Mouse (Mus musculus) embryonic facial prominence, embryonic 14.5 days (tissue): ENCODE measurements around the gene Cyp4f17. TPM values are rescaled to one million over a fixed set of nuclear protein-coding genes. Genes with fewer than 3 reads are reported as not detected.

Source experiments
- ATAC-seq: fragments of 200-750 bp; cut with Nextera tagmentation; 2 replicates; pipeline ENCODE4 v1.8.0; 2017; ENCODE audit warnings: low read depth, moderate number of reproducible peaks, moderate TSS enrichment
- DNase-seq: peaks from one replicate; pipeline ENCODE4 v3.0.0-alpha.2; 2015; ENCODE audit warnings: low spot score
- H3K27ac ChIP-seq: fragments of 300-500 bp; sonication (generic); replicated peaks from 2 replicates; pipeline ENCODE4 v1.5.1; 2014; ENCODE audit warnings: low read depth, mild to moderate bottlenecking, low read length, moderate library complexity
- H3K27me3 ChIP-seq: fragments of 300-500 bp; sonication (generic); replicated peaks from 2 replicates; pipeline ENCODE4 v1.6.1; 2014; ENCODE audit warnings: low read length; ENCODE audit not compliant: control insufficient read depth, insufficient read depth
- H3K36me3 ChIP-seq: fragments of 300-500 bp; sonication (generic); 2 replicates; pipeline ENCODE4 v1.6.1; 2014; ENCODE audit warnings: low read length, mixed read lengths; ENCODE audit not compliant: control insufficient read depth, insufficient read depth
- H3K4me1 ChIP-seq: fragments of 300-500 bp; sonication (generic); 2 replicates; pipeline ENCODE4 v1.6.1; 2014; ENCODE audit warnings: antibody characterized with exemption, low read length; ENCODE audit not compliant: control insufficient read depth, insufficient read depth
- H3K4me2 ChIP-seq: fragments of 300-500 bp; sonication (generic); 2 replicates; pipeline ENCODE4 v1.6.1; 2014; ENCODE audit warnings: low read depth, mild to moderate bottlenecking, low read length, moderate library complexity, mixed read lengths
- H3K4me3 ChIP-seq: fragments of 300-500 bp; sonication (generic); 2 replicates; pipeline ENCODE4 v1.5.1; 2014; ENCODE audit warnings: low read depth, mild to moderate bottlenecking, low read length
- H3K9ac ChIP-seq: fragments of 300-500 bp; sonication (generic); 2 replicates; pipeline ENCODE4 v1.6.1; 2014; ENCODE audit warnings: low read depth, mild to moderate bottlenecking, low read length, moderate library complexity, mixed read lengths
- H3K9me3 ChIP-seq: fragments of 300-500 bp; sonication (generic); 2 replicates; pipeline ENCODE4 v1.6.1; 2016; ENCODE audit warnings: low read length; ENCODE audit not compliant: control insufficient read depth
- WGBS: fragments of 180-500 bp; shearing (Covaris S2); extraction: QIAGEN DNeasy Blood & Tissue Kit; methylation state at CpG from one replicate; pipeline ENCODE4 v1.1.7; 2014; 5-methylcytosine and 5-hydroxymethylcytosine counted together
- polyA plus RNA-seq: library from polyadenylated mRNA; unstranded; fragments of >200 nt; fragmentation: Nextera tagmentation; extraction: Ambion mirVana; gene quantifications from 2 replicates; pipeline ENCODE4 v1.2.1, GENCODE M21; 2014

The Cyp4f17 gene
- polyA plus RNA-seq, result 5.3 and 5.8 TPM in 2 replicates

DNA sequence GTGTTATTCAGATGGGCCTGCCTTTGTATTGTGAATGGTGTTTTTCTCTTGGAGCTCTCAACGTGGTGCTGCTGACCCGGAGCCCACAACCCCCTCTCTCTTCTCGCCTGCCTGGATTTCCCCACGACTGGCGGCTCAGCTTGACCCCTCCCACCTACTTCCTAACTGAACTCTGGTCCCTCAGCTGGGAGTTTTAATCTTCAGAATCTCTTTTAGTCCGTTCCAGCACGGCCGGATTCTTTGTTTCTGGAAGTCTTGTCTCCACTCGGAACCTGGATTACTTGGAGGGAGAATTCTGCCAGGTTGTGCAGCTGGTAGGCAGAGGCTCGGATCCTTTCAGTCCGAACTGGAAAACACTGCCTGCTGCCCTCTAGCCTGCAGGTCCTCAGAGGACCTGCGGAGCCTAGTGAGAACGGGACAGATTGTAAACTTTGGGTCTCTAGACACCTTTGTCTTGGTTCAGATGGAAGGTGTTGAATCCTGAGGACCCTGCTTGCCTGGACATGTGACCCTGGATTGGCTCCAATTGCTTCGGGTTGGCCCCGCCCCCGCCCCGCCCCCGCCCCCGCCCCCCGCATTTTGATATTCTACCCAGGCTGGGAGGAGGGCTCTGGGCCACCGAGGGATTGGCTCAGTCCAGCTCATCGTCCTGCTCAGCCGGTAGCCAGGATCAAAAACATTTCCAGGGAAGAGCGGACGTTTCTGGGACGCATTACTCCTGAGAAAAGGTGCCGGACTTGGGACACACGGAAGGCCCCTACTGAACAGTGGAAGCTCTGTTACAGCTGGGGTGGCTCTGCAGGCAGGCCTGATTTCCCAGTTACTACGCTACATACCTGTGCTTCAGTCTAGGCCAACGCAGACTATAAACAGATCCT, at the start of gene Cyp4f17:
Gene Cyp4f17, plus strand, starts transcription at position 200 of the 878 bp plus-strand sequence.
- peak within 1 kb of the TSS; percentile 63 for H3K9ac ChIP-seq
- peaks cover 13% of the 10 kb centered on the region; the same call in 1 of the 2 replicates for H3K36me3 ChIP-seq
- ATAC-seq (peak; percentile 92), DNase-seq (peak; percentile 81)
- WGBS, result 1% methylated on average over 29 of the region's 30 CpGs
- H3K4me2 ChIP-seq, result peak within 1 kb of the TSS; percentile 67
- H3K27me3 ChIP-seq, result no peaks in the 10 kb centered on the region
- no peaks in the 10 kb centered on the region for H3K9me3 ChIP-seq
- peak within 1 kb of the TSS; percentile 49 for H3K4me3 ChIP-seq
- peaks cover 8% of the 10 kb centered on the region; the same call in 1 of the 2 replicates for H3K4me1 ChIP-seq
- peak within 1 kb of the TSS; percentile 73 for H3K27ac ChIP-seq

DNA sequence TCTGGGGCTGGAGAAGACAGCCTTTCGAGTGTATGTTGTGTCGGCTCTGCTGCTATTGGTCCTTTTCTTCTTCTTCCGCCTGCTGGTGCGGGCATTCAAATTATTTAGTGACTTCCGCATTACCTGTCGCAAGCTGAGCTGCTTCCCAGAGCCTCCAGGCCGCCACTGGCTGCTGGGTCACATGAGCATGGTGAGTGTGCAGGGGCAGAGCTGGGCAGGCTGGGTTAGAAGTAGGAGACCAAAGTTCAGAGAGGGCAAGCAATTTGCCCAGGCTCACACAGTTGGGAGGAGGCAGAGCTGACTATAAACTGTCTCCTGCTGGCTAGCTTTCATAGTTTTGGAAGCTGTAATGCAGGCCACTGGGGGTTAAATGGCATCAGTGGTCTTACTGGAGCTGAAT, 37.4 kb upstream of the Cyp4f17 start:
- Histone ChIP-seq H3K27me3 (no peaks in the 10 kb centered on the region), H3K9ac (no peak overlapping the region), H3K27ac (no peak overlapping the region), H3K9me3 (no peaks in the 10 kb centered on the region), H3K4me1 (no peaks in the 10 kb centered on the region), H3K36me3 (no peaks in the 10 kb centered on the region), H3K4me3 (no peak overlapping the region), H3K4me2 (no peak overlapping the region)
- ATAC-seq (no peak), DNase-seq (no peak)
- WGBS, result 55% methylated on average over 7 of the region's 7 CpGs

DNA sequence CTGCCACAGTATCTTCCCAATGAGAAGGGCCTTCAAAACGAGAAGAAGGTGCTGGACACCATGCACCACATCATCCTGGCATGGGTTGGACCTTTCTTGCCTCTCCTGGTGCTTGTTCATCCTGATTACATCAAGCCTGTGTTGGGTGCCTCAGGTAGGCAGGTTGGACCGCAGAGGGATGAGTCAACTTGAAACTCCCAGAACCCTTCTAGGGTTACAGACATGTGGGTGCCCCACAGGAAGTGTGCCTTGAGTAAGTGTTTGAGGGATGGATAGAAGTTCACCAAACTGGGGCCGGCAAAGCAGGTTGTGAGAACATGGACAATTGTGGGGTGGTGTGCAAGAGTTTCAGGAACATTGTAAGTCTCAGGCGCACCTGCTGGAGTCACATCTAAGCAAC, 35.1 kb upstream of the Cyp4f17 start:
- Histone ChIP-seq H3K4me2 (no peak overlapping the region), H3K4me3 (no peak overlapping the region), H3K36me3 (no peaks in the 10 kb centered on the region), H3K4me1 (no peaks in the 10 kb centered on the region), H3K9me3 (no peaks in the 10 kb centered on the region), H3K27ac (no peak overlapping the region), H3K27me3 (no peaks in the 10 kb centered on the region), H3K9ac (no peak overlapping the region)
- DNase-seq, result no peak
- WGBS, result 80% methylated on average over 4 of the region's 4 CpGs
- ATAC-seq, result no peak

DNA sequence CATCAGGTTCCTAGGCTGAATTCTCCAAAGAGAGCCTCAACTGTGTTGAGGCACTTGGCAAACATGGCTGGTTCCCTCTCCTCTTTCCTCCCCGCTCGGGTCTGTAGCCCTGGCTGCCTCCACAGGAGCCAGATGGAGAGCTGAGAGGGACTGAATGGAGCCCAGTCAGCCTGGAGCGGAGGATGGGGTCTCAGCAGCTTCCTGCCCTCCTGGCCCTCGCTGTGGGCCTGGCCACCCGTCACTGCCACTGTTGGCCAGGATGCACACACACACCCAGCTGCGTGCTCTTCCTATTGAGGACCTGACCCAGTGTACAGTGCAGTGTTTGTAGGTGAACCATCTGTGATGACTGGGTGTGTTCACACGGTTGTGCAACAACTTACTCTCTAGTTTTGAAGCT, 33.7 kb upstream of the Cyp4f17 start:
- no peak for DNase-seq
- no peak overlapping the region for H3K4me2 ChIP-seq
- no peaks in the 10 kb centered on the region for H3K4me1 ChIP-seq
- no peaks in the 10 kb centered on the region for H3K27me3 ChIP-seq
- H3K9ac ChIP-seq, result no peak overlapping the region
- H3K36me3 ChIP-seq, result no peaks in the 10 kb centered on the region
- no peak overlapping the region for H3K4me3 ChIP-seq
- WGBS, result 48% methylated on average over 7 of the region's 7 CpGs
- H3K27ac ChIP-seq, result no peak overlapping the region
- H3K9me3 ChIP-seq, result no peaks in the 10 kb centered on the region
- ATAC-seq, result no peak

DNA sequence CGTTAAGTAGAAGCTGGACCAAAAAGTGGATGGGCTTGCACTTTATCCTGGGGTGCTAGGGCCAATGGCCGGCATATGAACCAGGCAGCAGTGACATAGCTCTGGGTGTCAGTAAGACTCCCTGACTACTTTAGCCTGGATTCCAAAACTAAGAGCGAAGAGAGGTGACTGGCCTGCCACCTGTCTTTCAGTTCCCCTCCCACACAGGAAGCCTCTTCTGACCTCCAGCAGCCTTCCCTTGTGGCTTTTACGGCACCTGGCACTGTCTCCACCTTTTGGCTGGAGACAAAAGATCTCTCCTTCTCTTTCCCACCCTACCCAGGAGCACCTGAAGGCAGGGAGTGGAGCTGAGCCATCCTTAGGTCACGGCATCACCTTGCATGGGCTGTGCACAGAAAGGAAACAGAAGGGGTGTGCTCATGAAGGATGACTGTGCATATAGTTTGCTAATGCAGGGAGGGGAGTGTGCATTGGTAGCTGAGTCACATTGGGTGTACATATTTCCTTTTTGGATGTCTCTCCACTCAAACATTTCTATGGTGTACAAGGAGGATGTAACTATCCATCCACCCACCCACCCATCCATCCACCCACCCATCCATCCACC, 30.8 kb upstream of the Cyp4f17 start:
- no peaks in the 10 kb centered on the region for H3K36me3 ChIP-seq
- ATAC-seq, result no peak
- no peaks in the 10 kb centered on the region; the same call in 1 of the 2 replicates for H3K27me3 ChIP-seq
- H3K4me3 ChIP-seq, result no peak overlapping the region
- no peak for DNase-seq
- H3K9me3 ChIP-seq, result no peaks in the 10 kb centered on the region
- no peak overlapping the region for H3K27ac ChIP-seq
- no peak overlapping the region for H3K9ac ChIP-seq
- no peaks in the 10 kb centered on the region for H3K4me1 ChIP-seq
- WGBS, result 88% methylated on average over 5 of the region's 5 CpGs
- H3K4me2 ChIP-seq, result no peak overlapping the region

DNA sequence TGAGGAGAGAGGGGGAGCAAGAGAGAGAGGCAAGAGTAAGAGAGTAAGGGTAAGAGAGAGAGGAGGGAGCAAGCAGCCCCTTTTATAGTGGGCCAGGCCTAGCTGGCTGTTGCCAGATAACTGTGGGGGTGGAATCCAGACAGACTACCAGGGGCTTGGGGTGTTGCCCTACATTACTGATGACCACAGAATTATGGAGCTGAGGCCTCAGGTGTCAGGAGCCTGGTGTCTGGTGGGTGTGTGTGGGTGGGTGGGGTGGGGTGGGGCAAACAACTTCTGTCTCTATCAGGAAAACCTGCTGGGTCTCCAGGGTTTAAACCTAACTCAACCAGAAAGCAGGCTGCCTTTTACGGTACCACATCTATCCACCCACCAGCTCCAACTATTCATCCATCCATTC, 28.6 kb upstream of the Cyp4f17 start:
- no peak overlapping the region for H3K27ac ChIP-seq
- peaks cover under 1% of the 10 kb centered on the region; the same call in 1 of the 2 replicates for H3K27me3 ChIP-seq
- H3K9ac ChIP-seq, result no peak overlapping the region
- no peak overlapping the region for H3K4me3 ChIP-seq
- ATAC-seq (no peak), DNase-seq (no peak)
- no peaks in the 10 kb centered on the region for H3K4me1 ChIP-seq
- H3K36me3 ChIP-seq, result no peaks in the 10 kb centered on the region
- H3K9me3 ChIP-seq, result no peaks in the 10 kb centered on the region
- WGBS, result 80% methylated on average over 1 of the region's 1 CpGs
- no peak overlapping the region for H3K4me2 ChIP-seq

DNA sequence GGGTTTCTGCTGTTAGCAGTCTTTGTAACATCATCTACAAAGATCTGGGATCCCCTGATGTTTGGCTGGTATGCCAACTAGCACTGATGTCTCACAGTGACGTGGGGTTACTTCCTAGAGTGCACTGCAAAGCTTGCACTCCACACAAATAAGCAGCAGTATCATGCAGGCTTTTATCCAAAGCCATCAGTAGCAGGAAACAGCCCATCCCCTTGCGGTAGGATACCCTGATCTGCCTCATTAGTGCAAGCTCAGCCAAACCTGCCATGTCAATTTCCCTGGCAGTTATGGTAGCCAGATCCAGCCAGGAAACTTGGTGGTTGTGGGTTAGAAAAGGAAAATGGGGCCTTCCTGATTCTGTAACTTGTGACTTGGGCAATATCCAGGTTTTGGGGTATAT, 27.1 kb upstream of the Cyp4f17 start:
- no peak for DNase-seq
- no peaks in the 10 kb centered on the region for H3K4me1 ChIP-seq
- H3K4me2 ChIP-seq, result no peak overlapping the region
- H3K27me3 ChIP-seq, result peaks cover 4% of the 10 kb centered on the region; the same call in 1 of the 2 replicates
- H3K36me3 ChIP-seq, result no peaks in the 10 kb centered on the region
- H3K9me3 ChIP-seq, result no peaks in the 10 kb centered on the region
- H3K27ac ChIP-seq, result no peak overlapping the region
- H3K9ac ChIP-seq, result no peak overlapping the region
- H3K4me3 ChIP-seq, result no peak overlapping the region
- no peak for ATAC-seq
- 59% methylated on average over 2 of the region's 2 CpGs for WGBS

DNA sequence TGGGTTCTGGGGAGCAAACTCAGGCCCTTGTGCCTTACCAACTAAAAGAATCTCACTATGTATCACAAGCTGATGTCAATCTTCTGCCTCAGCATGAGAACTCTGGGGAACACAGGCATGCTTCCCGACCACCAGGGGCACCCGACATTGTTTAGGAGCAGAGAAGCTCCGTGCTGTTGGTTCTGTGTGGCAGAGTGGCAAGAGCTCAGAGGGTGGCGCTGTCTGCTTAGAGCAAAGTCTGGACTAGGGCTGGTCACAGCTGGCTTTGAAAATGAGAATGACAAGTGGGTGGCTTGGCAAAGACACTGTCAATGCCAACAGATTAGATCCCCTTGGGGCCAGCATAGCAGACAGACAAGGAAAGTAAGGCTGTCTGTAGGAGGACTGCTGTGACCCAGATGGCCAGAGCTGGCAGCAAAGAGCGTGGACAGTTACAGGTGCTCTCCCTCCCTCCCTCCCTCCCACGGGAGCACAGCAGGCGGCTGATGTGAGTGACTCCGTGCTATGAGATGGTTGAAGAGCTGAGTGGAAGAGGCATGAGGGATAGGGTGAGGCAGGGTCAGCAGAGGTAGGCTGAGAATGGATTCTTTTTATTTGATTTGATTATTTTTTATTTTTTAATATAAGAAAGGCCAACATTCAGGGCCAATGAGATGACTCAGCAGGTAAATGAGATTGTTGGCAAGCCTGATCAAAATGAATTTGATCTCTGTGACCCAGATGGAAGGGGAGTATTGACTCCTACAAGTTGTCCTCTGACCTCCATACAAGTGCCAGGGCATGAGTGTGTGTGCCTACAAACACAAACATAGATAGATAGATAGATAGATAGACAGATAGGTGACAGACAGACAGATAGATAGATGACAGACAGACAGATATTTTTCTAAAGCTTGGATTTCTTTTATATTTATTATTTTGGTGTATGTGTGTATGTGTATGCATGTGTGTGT, 26.0 kb upstream of the Cyp4f17 start:
- no peaks in the 10 kb centered on the region for H3K9me3 ChIP-seq
- WGBS, result 14% methylated on average over 7 of the region's 8 CpGs
- DNase-seq (no peak), ATAC-seq (no peak)
- H3K9ac ChIP-seq, result no peak overlapping the region
- no peak overlapping the region for H3K27ac ChIP-seq
- no peak overlapping the region for H3K4me3 ChIP-seq
- H3K4me2 ChIP-seq, result no peak overlapping the region
- no peaks in the 10 kb centered on the region for H3K36me3 ChIP-seq
- H3K4me1 ChIP-seq, result no peaks in the 10 kb centered on the region
- peaks cover 4% of the 10 kb centered on the region; the same call in 1 of the 2 replicates for H3K27me3 ChIP-seq
